Mouse (Mus musculus): ENCODE results near the gene Gm42674.

DNA sequence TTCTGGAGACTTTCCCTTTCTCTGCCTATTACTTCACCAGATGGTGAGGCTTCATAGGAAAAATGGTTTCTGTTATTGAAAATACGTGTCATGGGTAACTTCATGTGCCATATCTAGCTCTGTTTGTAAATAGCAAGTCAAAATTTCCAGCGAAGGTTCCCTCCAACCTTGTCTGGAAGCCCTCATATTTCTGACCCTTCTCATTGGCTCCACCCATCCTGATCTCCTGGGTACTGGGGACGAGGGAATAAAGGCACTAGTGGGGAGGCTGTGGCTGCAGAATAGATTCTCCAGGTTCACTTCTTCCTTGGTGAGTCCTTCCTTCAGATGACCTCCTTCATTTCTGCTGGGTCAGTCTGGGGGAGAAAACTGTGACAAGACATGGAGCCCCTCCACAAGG, 6.5 kb downstream of the Gm42674 start, which contains the start of gene S100a5:
- TF ChIP-seq ZC3H11A (IDR thresholded peaks at IDR 0.05; ENCODE audit: borderline replicate concordance, low read depth, low read length) (no peak), MAFK (IDR thresholded peaks at IDR 0.05; ENCODE audit: insufficient read depth, low read depth, low read length) (no peak), ZNF384 (IDR thresholded peaks at IDR 0.05; ENCODE audit: low read depth, low read length) (no peak), HCFC1 (IDR thresholded peaks at IDR 0.05; ENCODE audit: borderline replicate concordance, insufficient read depth, low read length) (no peak), CHD2 (IDR thresholded peaks at IDR 0.05; ENCODE audit: low read depth, low read length) (no peak)

Data from ES-E14 (cell line).